Mouse (Mus musculus) 3134 (cell line): ENCODE measurements around the gene Wfdc10.
A peak's percentile ranks its signal among the peaks of the same experiment; 100 is the strongest.

Experiments used
- DNase-seq: peaks from one replicate; pipeline ENCODE4 v3.0.0-alpha.2; 2011; ENCODE audit warnings: low spot score; ENCODE audit not compliant: insufficient read length; ENCODE audit errors: extremely low read depth

Wfdc10 gene

DNA sequence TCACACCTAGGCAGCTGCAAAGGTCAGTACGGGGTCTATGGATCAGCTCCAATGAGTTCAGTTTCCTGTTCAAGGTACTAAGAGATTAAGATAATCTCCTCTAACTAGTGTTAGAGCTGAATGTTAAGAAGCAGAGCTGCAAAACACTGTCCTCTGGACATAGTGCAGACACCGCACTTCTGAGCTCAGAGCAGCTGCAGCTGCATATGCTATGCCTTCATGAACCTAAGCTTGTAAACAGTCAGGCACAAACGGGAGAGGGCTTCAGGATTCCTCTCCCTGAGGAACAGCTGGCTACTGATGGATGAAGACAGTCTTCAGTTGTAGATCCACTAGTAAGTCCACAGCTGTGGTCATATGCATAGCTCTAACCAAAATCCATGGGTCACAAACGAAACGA is 45.1 kb downstream of the Wfdc10 start:
- DNase-seq: no peak

- peak; percentile 28 for DNase-seq
Observed at GRCm38 (mm10) chr2:164701761-164702160, 45.9 kb downstream of the Wfdc10 start.

DNA sequence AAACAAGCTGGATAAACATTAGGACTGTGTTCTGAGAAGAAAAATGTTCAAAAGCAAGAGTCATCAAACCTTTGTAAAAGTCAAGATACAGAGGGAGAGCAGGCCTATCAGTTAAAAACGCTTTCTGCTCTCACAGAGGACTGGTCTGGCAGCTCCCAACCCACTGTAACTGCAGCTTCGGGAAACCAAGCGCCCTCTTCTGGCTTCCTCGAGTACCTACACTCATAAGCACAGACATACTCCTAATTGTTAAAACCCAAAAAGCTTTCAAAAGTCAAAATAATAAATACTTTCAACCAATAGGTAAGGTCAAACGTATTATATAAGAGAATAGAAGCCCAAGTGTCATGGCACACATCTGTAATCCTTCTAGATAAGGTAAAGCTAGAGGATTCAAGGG is 48.4 kb downstream of the Wfdc10 start:
- DNase-seq: no peak

DNA sequence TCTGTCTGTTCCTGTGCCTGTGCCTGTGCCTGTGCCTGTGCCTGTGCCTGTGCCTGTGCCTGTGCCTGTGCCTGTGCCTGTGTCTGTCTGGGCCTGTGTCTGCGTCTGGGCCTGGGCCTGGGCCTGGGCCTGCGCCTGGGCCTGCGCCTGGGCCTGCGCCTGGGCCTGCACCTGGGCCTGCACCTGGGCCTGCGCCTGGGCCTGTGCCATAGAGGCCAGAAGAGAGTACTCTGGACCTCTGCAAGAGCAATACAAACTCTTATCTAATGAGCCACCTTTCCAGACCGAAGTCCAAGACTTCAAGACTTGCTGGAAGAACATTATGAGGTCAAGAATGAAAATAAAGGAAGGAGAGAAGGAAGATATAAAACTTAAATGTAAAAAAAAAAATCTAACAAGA is 49.5 kb downstream of the Wfdc10 start:
- no peak for DNase-seq

DNA sequence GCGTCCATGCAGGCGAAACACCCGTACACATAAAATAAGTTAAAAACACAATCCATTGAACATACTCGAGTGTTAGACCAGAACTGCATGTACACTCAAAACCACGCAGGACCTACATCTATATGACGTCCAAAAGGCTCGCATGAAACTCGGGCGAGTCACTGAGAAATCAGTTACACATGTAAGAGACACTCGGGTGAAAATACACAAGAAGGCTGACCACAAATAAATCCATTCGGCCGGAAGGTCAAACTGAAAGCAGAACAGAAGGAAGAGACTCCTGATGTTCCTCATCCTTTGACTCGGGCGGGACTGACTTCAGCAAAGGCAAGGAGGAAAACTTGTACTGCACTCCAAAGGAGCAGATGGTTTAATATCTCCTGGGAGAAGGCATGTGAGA is 50.1 kb downstream of the Wfdc10 start:
- DNase-seq: no peak
